Mouse (Mus musculus): Measurements from ENCODE around the gene Pcgf1.

DNA sequence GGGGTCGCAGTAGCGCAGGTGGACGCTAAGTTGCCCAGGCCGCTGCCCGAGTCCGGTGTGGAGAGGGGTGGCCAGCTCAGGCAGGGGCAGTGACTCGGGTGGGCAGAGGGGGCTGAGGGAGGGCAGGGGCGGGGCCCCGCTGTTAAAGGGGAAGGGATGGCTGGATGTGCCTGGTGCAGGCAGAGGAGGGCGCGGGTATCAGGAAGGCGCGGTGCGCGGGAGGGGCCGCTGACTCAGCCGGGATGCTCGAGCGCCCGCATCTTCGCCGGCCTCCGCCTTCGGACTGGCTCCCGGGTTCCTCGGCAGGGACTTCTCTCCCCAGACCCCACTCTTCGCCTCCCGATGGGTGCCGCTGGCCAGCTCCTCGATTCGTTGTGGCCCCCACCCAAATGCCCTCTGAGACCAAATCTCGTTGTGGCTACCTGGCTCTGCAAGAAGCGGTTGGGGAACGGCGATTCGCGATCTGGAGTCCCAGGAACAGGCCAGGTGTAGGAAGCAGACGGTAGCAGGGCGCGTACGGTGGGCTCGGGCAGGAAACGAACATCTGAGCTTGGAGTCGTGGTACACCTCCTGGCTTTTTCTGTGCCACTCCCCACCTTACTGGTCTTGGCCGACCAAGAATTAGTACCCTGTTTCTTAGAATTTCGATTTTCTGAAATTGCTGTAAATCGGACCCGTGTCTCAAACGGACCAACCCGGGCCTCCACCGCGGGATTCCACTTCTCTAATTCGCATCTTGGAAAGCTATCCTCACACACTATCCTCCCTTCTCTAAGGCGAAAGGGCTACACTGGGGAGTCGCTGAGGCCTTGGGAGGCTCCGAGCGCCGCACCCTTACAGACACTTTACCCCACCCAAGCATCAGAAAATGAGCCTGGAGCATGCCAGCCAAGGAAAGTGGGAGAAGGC, 7.1 kb upstream of the Pcgf1 start:
- no peak for TF ChIP-seq POLR2A (IDR thresholded peaks at IDR 0.05; ENCODE audit: insufficient read length, low read depth)
- no peak for TF ChIP-seq SRF (IDR thresholded peaks at IDR 0.05; ENCODE audit: control insufficient read depth, insufficient read length, low read depth)
- no peak for TF ChIP-seq MAX (IDR thresholded peaks at IDR 0.05; ENCODE audit: low read depth)
- TF ChIP-seq TCF12 (IDR thresholded peaks at IDR 0.05; ENCODE audit: insufficient read depth, poor library complexity, severe bottlenecking), result no peak
